Mouse (Mus musculus) frontal cortex, postnatal 36 days (tissue): ENCODE measurements around the gene Shld2.
A peak's percentile ranks its signal among the peaks of the same experiment; 100 is the strongest.

ENCODE experiments used
- DNase-seq, 2 experiments: peaks; one replicate each; pipeline ENCODE4 v3.0.0; 2022; ENCODE audit warnings: low spot score in 2 of 2

The Shld2 gene

DNA sequence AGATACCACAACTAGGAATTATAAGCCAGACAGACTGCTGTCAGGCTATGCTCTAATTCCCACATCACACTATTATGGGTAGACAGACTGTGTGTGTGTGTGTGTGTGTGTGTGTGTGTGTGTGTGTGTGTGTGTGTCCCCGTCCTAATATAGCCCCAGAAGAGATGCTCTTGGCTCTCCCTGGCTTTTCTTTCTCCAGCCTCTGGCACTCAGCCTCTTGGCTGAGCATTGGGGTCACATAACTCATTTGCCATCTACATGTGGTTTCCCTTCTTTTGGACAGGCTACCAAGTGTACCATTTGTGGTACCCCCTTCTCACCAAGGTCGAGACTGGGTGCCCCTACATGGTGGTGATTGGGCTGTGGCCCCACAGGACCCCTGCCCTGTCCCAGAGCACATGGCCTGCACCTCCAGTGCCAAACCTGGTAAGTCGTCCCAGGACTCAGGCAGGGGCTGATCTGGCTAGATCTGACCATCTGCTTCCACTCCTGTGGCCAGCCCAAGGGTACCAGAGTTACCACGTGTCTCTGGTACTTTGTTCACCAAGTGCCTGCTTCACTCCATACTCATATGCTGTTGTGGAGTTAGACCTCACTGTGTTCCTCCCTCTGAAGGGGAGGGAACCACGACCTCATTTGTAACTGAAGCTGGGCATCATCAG lies 88.7 kb downstream of the Shld2 start:
- no peak for DNase-seq

- no peak for DNase-seq
Observed at GRCm38 (mm10) chr14:34220426-34220825, 89.9 kb downstream of the Shld2 start.

DNA sequence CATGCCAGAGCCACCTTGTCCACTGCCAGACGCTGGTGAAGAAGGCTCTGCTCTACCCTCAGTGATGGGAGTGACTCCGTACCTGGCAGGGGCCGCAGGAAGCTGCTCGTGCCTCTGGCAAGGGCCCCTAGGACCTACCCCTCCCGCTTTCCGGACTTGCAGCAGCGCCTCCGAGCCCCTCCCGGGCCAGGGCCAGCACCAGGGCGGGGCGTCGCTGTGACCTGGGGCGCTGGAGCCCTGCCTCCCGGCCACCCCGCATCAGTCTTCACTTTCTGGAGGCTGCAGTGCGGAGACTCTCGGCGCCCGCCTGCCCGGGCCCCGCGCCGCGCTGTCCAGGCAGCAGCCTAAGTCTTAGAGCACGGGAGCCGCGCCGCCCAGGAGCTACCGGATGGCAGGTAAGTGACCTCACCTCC lies 90.5 kb downstream of the Shld2 start:
- DNase-seq, result no peak

DNA sequence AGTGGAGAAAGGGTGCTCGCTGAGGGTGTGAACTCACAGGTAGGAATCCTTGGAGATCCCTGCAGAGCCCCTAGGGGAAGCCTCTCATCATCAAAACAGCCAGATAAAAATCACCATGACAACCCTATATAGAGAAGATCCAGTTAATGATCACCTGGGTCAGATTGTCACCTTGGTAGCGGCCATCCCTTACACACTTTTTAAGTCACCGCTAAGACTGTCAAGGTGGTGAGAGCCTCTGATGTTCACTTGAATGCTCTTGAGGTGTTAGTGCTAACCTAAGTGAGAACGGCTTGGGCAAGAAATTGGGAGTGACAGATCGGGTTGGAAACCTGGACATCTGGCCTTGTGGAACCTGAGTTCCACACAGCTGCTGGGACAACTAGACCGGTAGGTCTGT lies 91.0 kb downstream of the Shld2 start, which contains the start of gene Syt15:
Syt15 (plus strand) TSS at position 301 of the 400 bp plus-strand sequence.
- DNase-seq, result no peak

DNA sequence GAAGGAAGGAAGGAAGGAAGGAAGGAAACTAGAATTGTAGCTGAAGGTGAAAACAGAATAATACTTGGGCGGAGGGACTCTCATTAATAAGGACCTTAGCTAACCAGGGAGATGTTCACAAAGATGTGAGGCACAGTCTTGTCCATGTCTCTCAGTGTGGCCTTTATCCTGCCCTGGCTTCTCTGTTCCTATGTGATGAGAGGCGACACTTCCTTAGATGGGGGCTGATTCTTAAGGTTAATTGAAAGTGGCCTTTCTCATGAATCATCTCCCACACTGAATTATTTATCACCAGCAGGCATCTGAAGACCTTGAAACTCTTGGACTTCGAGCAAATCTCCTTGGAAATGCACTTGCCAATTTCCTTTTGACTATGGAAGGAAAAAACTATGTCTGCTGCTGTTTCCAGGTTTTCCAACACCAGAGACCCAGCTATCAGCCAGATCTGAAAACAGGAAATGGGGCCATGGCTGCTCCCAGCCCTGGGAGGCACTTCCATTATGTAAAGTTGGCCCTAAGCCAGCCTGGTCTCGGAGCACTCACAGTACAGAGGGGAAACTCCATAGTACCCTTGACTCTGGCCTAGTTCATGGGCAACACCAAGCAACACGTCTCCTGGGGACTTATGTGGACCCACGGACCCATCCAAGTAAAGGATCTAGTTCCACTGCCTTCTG lies 94.7 kb downstream of the Shld2 start:
- DNase-seq, result no peak

DNA sequence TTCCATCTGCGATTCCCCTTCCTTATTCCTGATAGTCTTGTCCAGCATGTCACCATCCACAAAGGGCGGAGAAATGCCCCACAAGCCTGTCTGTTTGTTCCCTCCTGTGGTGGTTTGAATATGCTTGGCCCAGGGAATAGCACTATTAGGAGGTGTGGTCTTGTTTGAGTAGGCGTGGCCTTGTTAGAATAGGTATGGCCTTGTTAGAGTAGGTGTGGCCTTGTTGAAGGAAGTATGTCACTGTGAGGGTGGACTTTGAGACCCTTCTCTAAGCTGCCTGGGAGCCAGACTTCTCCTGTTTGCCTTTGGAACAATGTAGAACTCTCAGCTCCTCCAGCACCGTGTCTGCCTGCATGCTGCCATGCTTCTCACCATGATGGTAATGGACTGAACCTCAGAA lies 100.4 kb downstream of the Shld2 start:
- no peak for DNase-seq

DNA sequence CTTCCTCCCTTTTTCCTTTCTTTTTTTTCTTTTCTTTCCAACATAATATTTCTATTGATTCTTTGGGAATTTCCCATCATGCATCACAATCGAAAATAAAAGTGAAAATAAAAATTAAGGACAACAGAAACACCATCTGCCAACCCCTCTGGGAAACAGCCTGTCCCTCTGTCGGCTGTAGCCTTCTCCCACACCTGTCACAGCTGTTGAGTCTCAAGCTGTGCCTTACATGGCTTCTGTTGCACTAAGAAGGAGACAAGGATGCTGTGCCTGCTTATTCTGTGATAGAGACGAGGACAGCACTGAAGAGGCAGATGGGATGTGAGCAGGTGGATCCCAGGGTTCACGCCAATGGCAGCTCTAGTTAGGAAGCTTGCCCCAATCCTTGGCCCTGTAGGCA lies 101.2 kb downstream of the Shld2 start:
- DNase-seq, result no peak

- peak in 1 of 2 experiments; percentile 52 for DNase-seq
Observed at GRCm38 (mm10) chr14:34208651-34209050, 101.6 kb downstream of the Shld2 start.

DNA sequence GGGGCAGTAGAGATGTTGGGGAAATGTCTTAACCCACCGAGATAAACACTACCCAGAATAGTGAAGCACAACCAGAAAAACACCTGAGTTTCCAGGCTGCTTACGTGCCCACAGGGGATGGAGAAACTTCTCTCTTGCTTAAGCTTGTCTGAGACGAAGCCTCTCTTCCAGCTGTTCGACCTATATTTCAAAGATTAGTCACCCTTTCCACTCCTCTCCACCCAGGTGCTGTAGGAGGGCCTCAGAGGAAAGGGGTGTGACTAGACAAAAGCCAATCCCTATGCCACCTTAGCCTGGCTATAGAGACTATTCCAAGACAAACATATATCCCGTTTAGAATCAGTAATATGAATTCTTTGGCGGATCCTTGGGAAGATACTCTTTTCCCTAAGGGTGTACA lies 102.3 kb downstream of the Shld2 start:
- DNase-seq, result no peak

- DNase-seq, result no peak
Observed at GRCm38 (mm10) chr14:34201231-34202035, 108.9 kb downstream of the Shld2 start, which contains the start of gene Gprin2. Gene Gprin2, minus strand, starts transcription at chr14:34201653.

GRCm38 (mm10) chr14:34200738-34201230 lies 109.5 kb downstream of the Shld2 start:
- DNase-seq, result no peak

- DNase-seq, result no peak
Observed at GRCm38 (mm10) chr14:34196706-34197105, 113.6 kb downstream of the Shld2 start.

DNA sequence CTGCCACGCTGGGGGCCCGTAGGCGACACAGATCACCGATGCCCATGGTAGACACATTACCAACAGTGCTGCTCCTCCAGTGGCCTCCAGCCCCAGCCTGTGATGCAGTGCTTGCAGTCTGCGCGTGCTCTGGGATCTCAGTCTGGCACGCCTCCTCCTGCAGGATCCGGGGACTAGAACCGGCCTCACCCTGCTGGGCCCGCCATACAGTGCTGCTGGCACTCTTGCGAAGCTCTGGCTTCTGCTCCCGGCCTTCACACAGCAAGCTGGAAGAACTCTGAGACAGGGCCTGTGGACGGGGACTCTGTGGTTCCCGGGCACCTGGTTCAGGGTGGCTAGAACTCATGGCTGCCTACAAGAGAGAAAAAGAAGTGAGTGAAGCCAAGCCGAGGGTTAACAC lies 114.8 kb downstream of the Shld2 start:
- no peak for DNase-seq

DNA sequence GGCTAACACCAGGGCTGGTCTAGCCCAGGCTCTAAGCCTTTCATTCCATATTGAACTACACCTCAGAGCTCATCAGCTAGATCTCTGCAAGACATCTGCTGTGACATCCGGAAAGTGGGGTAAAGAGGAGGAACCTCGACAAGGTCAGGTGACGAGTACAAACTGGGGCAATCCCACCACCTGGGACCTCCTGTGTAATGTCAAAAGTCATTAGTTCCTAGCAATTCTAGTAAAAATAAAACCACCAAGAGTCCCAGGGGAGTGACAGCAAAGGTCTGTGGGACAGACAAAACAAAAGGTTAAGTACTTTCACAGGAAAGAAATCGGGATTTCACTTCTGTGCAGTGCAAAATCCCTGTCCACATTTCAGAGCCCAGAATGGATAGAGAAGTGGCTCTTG lies 116.4 kb downstream of the Shld2 start:
- DNase-seq, result no peak

- DNase-seq, result no peak
Observed at GRCm38 (mm10) chr14:34190361-34190760, 119.9 kb downstream of the Shld2 start.

DNA sequence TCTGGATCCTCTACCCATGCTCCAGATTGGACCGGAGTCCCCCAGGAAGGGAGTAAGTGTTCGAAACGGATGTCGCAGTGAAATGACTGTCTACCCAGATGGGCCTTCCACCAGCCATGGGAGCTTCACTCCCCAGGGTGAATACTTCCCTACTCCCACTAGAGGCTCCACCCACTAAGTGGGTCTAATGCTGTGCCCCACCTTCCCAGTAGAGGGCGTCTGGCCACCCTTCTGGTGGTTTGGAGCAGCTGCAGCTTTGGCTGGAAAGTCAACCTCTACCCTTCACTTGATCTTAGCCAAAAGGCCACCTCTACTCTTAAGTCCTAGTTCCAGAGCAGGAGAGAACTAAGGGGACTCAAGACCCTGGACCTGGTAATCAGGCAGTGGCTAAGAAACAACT lies 121.7 kb downstream of the Shld2 start:
- DNase-seq, result peak in 1 of 2 experiments; percentile 28
